Mouse (Mus musculus) cerebellum, postnatal 25 days (tissue): ENCODE results near the gene Btg1-ps2.
A peak's percentile ranks its signal among the peaks of the same experiment; 100 is the strongest.
"Not testable (repeated sequence)": the region's sequence is repeated elsewhere in the genome, so short reads cannot be mapped to it uniquely, and the experiment has no call there.

ENCODE experiments used
- DNase-seq, 2 experiments: peaks; one replicate each; pipeline ENCODE4 v3.0.0; 2021; ENCODE audit warnings: mixed read lengths in 2 of 2

Gene Btg1-ps2

GRCm38 (mm10) chrX:38043014-38043413, at the start of gene Btg1-ps2:
Gene Btg1-ps2, minus strand, starts transcription at chrX:38043114.
- DNase-seq = not testable (repeated sequence)

DNA sequence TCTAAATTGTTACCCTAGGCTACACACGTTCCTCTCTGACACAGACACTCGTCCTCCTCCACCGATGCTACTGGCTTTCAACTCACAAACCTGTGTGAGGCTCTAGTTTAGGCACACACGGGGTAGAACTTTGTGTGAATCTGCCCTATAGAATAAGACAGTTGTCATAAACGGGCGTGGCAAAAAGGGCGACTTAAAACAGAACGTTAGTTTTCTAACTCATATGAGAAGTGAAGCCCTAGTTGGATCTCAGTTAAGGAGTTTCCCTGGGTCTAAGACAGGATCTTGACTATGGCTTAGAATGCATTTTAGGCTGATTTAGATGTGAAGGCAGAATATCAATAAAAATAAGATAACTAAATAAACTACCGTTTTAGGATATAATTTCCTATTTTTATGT, 42.1 kb upstream of the Btg1-ps2 start, which contains the start of gene Rhox11:
TSS of gene Rhox11 (minus strand) at position 101 of the 400 bp plus-strand sequence.
- DNase-seq = no peak

DNA sequence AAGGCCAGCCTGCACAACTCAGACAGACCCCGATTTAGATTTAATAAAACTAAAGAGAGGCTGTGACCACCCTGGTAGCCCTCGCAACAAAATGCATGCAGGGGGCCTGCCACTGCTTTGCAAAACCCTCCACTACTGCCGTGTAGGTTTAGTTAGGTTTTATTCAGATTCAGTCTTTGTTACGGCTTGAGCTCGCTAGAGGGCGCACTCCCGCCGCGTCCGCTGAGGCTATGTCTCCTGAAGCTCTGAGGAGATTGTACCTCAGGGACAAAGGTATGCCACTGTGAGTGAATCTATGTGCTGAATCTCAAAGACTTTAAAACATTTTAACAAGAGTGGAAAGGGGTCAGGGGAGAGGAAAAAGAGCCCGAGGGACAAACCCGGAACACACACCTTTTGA, 41.3 kb upstream of the Btg1-ps2 start:
- DNase-seq = peak; percentile 47 to 72

GRCm38 (mm10) chrX:38066175-38066574, 23.3 kb upstream of the Btg1-ps2 start, which contains the start of gene Rhox10:
Gene Rhox10, plus strand, starts transcription at chrX:38066475.
- DNase-seq = no peak

GRCm38 (mm10) chrX:38061544-38061943, 18.6 kb upstream of the Btg1-ps2 start:
- peak in 1 of 2 experiments; percentile 14 for DNase-seq

DNA sequence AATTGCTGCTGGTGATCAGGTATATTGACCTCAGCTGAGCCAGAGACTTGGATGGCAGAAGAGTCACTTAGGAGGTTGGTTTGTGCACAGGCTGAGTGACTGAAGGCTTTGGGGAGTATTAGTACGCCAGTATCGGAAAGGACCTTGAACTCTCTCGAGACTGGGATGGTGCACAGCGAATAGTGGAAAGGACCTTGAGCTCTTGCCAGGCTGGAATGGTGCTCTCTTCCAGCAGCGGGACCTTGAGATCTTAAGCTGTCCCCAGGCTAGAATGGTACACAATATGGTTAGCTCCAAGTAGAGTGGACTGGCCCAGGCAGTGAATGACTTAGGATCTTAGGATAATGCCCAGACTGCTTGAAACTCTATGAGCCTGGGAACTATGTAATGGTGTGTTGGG, 3.2 kb downstream of the Btg1-ps2 start:
- DNase-seq = no peak

GRCm38 (mm10) chrX:38033841-38034240, 9.1 kb downstream of the Btg1-ps2 start:
- DNase-seq = no peak

GRCm38 (mm10) chrX:38018597-38018996, 24.3 kb downstream of the Btg1-ps2 start, which contains the start of gene Btg1-ps1:
Gene Btg1-ps1, minus strand, starts transcription at chrX:38018815.
- DNase-seq = not testable (repeated sequence)

DNA sequence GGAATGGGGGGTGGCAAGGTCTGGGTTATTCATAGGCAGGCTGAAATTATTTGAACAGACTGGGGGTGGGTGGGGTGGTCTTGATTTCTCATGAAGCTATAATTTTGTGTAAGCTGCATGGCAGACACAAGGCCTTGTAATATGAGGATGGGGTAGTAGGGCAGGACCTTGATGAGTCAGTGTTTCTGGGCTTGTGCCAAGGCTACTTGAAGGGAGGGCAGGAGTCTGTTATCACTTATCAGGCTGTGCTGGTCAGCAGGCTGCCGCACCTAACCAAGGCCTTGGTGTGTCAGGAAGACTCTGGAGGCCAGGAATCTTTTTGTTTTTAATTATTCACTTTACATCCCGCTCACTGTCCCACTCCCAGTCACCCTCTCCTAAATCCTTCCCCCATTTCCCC, 34.2 kb downstream of the Btg1-ps2 start:
- DNase-seq = no peak
